Mouse (Mus musculus) lung, embryonic 16.5 days (tissue): ENCODE measurements at regions not wholly inside any gene's neighbourhood (a gene's known extent, or its start where the extent isn't known, plus 50 kb on each side); places are given as distances from the start of the nearest gene placed in this dataset.
"Not testable (repeated sequence)": the region's sequence is repeated elsewhere in the genome, so short reads cannot be mapped to it uniquely, and the experiment has no call there.

Experiments
- ATAC-seq: fragments of 200-750 bp; cut with Nextera tagmentation; 2 replicates; pipeline ENCODE4 v1.8.0; 2017; ENCODE audit warnings: low read depth, mild to moderate bottlenecking, moderate library complexity
- H3K27ac ChIP-seq: fragments of 300-500 bp; sonication (generic); 2 replicates; pipeline ENCODE4 v1.5.1; 2014; ENCODE audit warnings: mild to moderate bottlenecking, control low read depth, low read length
- H3K27me3 ChIP-seq: fragments of 300-500 bp; sonication (generic); 2 replicates; pipeline ENCODE4 v1.6.1; 2014; ENCODE audit warnings: low read depth, low read length, mixed read lengths; ENCODE audit not compliant: control insufficient read depth, insufficient read depth
- H3K36me3 ChIP-seq: fragments of 300-500 bp; sonication (generic); 2 replicates; pipeline ENCODE4 v1.6.1; 2014; ENCODE audit warnings: low read length; ENCODE audit not compliant: control insufficient read depth, insufficient read depth
- H3K4me1 ChIP-seq: fragments of 300-500 bp; sonication (generic); replicated peaks from 2 replicates; pipeline ENCODE4 v1.6.1; 2014; ENCODE audit warnings: low read length, mixed read lengths; ENCODE audit not compliant: control insufficient read depth, insufficient read depth
- H3K4me2 ChIP-seq: fragments of 300-500 bp; sonication (generic); 2 replicates; pipeline ENCODE4 v1.6.1; 2014; ENCODE audit warnings: low read depth, low read length, control low read depth
- H3K4me3 ChIP-seq: fragments of 300-500 bp; sonication (generic); 2 replicates; pipeline ENCODE4 v1.5.1; 2014; ENCODE audit warnings: mild to moderate bottlenecking, low read length, control low read depth
- H3K9ac ChIP-seq: fragments of 300-500 bp; sonication (generic); 2 replicates; pipeline ENCODE4 v1.6.1; 2014; ENCODE audit warnings: low read length, control low read depth
- H3K9me3 ChIP-seq: fragments of 300-500 bp; sonication (generic); 2 replicates; pipeline ENCODE4 v1.6.1; 2016; ENCODE audit warnings: low read length; ENCODE audit not compliant: control insufficient read depth
- WGBS: fragments of 180-500 bp; shearing (Covaris S2); extraction: QIAGEN DNeasy Blood & Tissue Kit; methylation state at CpG from one replicate; pipeline ENCODE4 v1.1.7; 2014; 5-methylcytosine and 5-hydroxymethylcytosine counted together

- not testable (repeated sequence) for H3K27me3 ChIP-seq, H3K27ac ChIP-seq, H3K4me3 ChIP-seq, H3K4me1 ChIP-seq, H3K9me3 ChIP-seq, H3K4me2 ChIP-seq, H3K9ac ChIP-seq, H3K36me3 ChIP-seq, ATAC-seq
- WGBS, result 69% methylated on average over 6 of the region's 6 CpGs
These were observed 335.7 kb upstream of the Cwc22 start for GRCm38 (mm10) chr2:78281846-78282245.

GRCm38 (mm10) chr2:78280219-78280915 is 334.2 kb upstream of the Cwc22 start:
- Histone ChIP-seq H3K9ac (no peak overlapping the region), H3K27me3 (no peaks in the 10 kb centered on the region), H3K4me3 (no peak overlapping the region), H3K27ac (no peak overlapping the region), H3K4me1 (peaks cover 6% of the 10 kb centered on the region), H3K9me3 (no peaks in the 10 kb centered on the region), H3K4me2 (no peak overlapping the region), H3K36me3 (no peaks in the 10 kb centered on the region)
- WGBS, result 45% methylated on average over 5 of the region's 5 CpGs
- ATAC-seq, result peak; percentile 54; the same call in 1 of the 2 replicates

- Histone ChIP-seq H3K27ac (peak overlapping the region; percentile 52; the same call in 1 of the 2 replicates), H3K9ac (no peak overlapping the region), H3K9me3 (no peaks in the 10 kb centered on the region), H3K4me2 (no peak overlapping the region), H3K36me3 (no peaks in the 10 kb centered on the region), H3K27me3 (no peaks in the 10 kb centered on the region), H3K4me3 (no peak overlapping the region), H3K4me1 (peaks cover 6% of the 10 kb centered on the region)
- WGBS, result 57% methylated on average over 5 of the region's 5 CpGs
- peak; percentile 86 for ATAC-seq
These were observed 333.3 kb upstream of the Cwc22 start for GRCm38 (mm10) chr2:78279382-78280056.

- WGBS, result 60% methylated on average over 2 of the region's 2 CpGs
- Histone ChIP-seq H3K4me3 (no peak overlapping the region), H3K9me3 (no peaks in the 10 kb centered on the region), H3K9ac (no peak overlapping the region), H3K4me1 (peaks cover 3% of the 10 kb centered on the region), H3K36me3 (no peaks in the 10 kb centered on the region), H3K27ac (no peak overlapping the region), H3K27me3 (no peaks in the 10 kb centered on the region), H3K4me2 (no peak overlapping the region)
- ATAC-seq, result no peak
These were observed 332.5 kb upstream of the Cwc22 start for GRCm38 (mm10) chr2:78278630-78279029.

GRCm38 (mm10) chr2:78277699-78278098 is 331.5 kb upstream of the Cwc22 start:
- ATAC-seq, result no peak

GRCm38 (mm10) chr2:78274122-78274521 is 327.9 kb upstream of the Cwc22 start:
- no peak overlapping the region for H3K4me2 ChIP-seq
- no peaks in the 10 kb centered on the region for H3K4me1 ChIP-seq
- WGBS, result 75% methylated on average over 5 of the region's 5 CpGs
- ATAC-seq, result no peak
- H3K36me3 ChIP-seq, result no peaks in the 10 kb centered on the region
- no peaks in the 10 kb centered on the region for H3K27me3 ChIP-seq
- H3K27ac ChIP-seq, result no peak overlapping the region
- H3K9ac ChIP-seq, result no peak overlapping the region
- H3K9me3 ChIP-seq, result no peaks in the 10 kb centered on the region
- H3K4me3 ChIP-seq, result no peak overlapping the region

More at GRCm38 (mm10) chr2:78277699-78278098, 331.5 kb upstream of the Cwc22 start:
- Histone ChIP-seq H3K4me2 (no peak overlapping the region), H3K4me1 (peaks cover 3% of the 10 kb centered on the region; the same call in 1 of the 2 replicates), H3K9me3 (no peaks in the 10 kb centered on the region), H3K4me3 (no peak overlapping the region), H3K27ac (no peak overlapping the region), H3K36me3 (no peaks in the 10 kb centered on the region), H3K9ac (no peak overlapping the region), H3K27me3 (no peaks in the 10 kb centered on the region)
- WGBS, result 79% methylated on average over 8 of the region's 8 CpGs

GRCm38 (mm10) chr2:78268705-78269104 is 322.5 kb upstream of the Cwc22 start:
- Histone ChIP-seq H3K4me3 (no peak overlapping the region), H3K27me3 (no peaks in the 10 kb centered on the region), H3K9me3 (no peaks in the 10 kb centered on the region), H3K4me1 (no peaks in the 10 kb centered on the region), H3K9ac (no peak overlapping the region), H3K27ac (no peak overlapping the region), H3K36me3 (no peaks in the 10 kb centered on the region), H3K4me2 (no peak overlapping the region)
- no peak for ATAC-seq
- 78% methylated on average over 4 of the region's 4 CpGs for WGBS

- Histone ChIP-seq H3K27ac (no peak overlapping the region), H3K9me3 (no peaks in the 10 kb centered on the region), H3K27me3 (no peaks in the 10 kb centered on the region), H3K4me2 (no peak overlapping the region), H3K36me3 (no peaks in the 10 kb centered on the region), H3K4me1 (no peaks in the 10 kb centered on the region), H3K9ac (no peak overlapping the region), H3K4me3 (no peak overlapping the region)
- no peak for ATAC-seq
- 77% methylated on average over 2 of the region's 2 CpGs for WGBS
These were observed 321.6 kb upstream of the Cwc22 start for GRCm38 (mm10) chr2:78267527-78268375.

GRCm38 (mm10) chr2:78253601-78254097 is 307.5 kb upstream of the Cwc22 start:
- H3K36me3 ChIP-seq, result no peaks in the 10 kb centered on the region
- H3K27me3 ChIP-seq, result no peaks in the 10 kb centered on the region
- WGBS, result 60% methylated on average over 10 of the region's 10 CpGs
- no peaks in the 10 kb centered on the region for H3K4me1 ChIP-seq
- no peak overlapping the region for H3K4me3 ChIP-seq
- H3K9ac ChIP-seq, result no peak overlapping the region
- H3K9me3 ChIP-seq, result no peaks in the 10 kb centered on the region
- H3K27ac ChIP-seq, result no peak overlapping the region
- H3K4me2 ChIP-seq, result no peak overlapping the region
- no peak for ATAC-seq
